Mouse (Mus musculus) limb, embryonic 14.5 days (tissue): ENCODE data around the gene Unc5b. TPM values are rescaled to one million over a fixed set of nuclear protein-coding genes. Genes with fewer than 3 reads are reported as not detected.

Experiments
- ATAC-seq: fragments of 200-750 bp; cut with Nextera tagmentation; 2 replicates; pipeline ENCODE4 v1.8.0; 2017; ENCODE audit warnings: low read depth, moderate number of reproducible peaks, moderate TSS enrichment; ENCODE audit not compliant: low FRiP score
- DNase-seq: peaks from one replicate; pipeline ENCODE4 v3.0.0-alpha.2; 2015; ENCODE audit warnings: low spot score
- H3K27ac ChIP-seq: fragments of 300-500 bp; sonication (generic); replicated peaks from 2 replicates; pipeline ENCODE4 v1.5.1; 2014; ENCODE audit warnings: low read depth, mild to moderate bottlenecking, low read length, moderate library complexity, mixed read lengths
- H3K27me3 ChIP-seq: fragments of 300-500 bp; sonication (generic); 2 replicates; pipeline ENCODE4 v1.6.1; 2014; ENCODE audit warnings: low read length, mixed read lengths; ENCODE audit not compliant: control insufficient read depth, insufficient read depth
- H3K36me3 ChIP-seq: fragments of 300-500 bp; sonication (generic); 2 replicates; pipeline ENCODE4 v1.6.1; 2014; ENCODE audit warnings: mild to moderate bottlenecking, low read length, moderate library complexity, mixed read lengths; ENCODE audit not compliant: control insufficient read depth, insufficient read depth
- H3K4me1 ChIP-seq: fragments of 300-500 bp; sonication (generic); 2 replicates; pipeline ENCODE4 v1.6.1; 2014; ENCODE audit warnings: antibody characterized with exemption, low read length, mixed read lengths; ENCODE audit not compliant: control insufficient read depth, insufficient read depth
- H3K4me2 ChIP-seq: fragments of 300-500 bp; sonication (generic); replicated peaks from 2 replicates; pipeline ENCODE4 v1.6.1; 2014; ENCODE audit warnings: low read depth, mild to moderate bottlenecking, low read length, moderate library complexity; ENCODE audit not compliant: severe bottlenecking
- H3K4me3 ChIP-seq: fragments of 300-500 bp; sonication (generic); replicated peaks from 2 replicates; pipeline ENCODE4 v1.5.1; 2014; ENCODE audit warnings: low read length
- H3K9ac ChIP-seq: fragments of 300-500 bp; sonication (generic); 2 replicates; pipeline ENCODE4 v1.6.1; 2014; ENCODE audit warnings: mild to moderate bottlenecking, low read depth, low read length, moderate library complexity; ENCODE audit not compliant: severe bottlenecking
- H3K9me3 ChIP-seq: fragments of 300-500 bp; sonication (generic); 2 replicates; pipeline ENCODE4 v1.6.1; 2016; ENCODE audit warnings: low read length; ENCODE audit not compliant: control insufficient read depth
- POLR2A ChIP-seq: fragments of 200-500 bp; IDR thresholded peaks from 2 replicates; pipeline ENCODE4 v1.8.0; 2012; ENCODE audit warnings: inconsistent platforms, mild to moderate bottlenecking, moderate library complexity, borderline replicate concordance; ENCODE audit not compliant: insufficient read depth, insufficient read length; ENCODE audit errors: extremely low read depth
- WGBS: fragments of 180-500 bp; shearing (Covaris S2); extraction: QIAGEN DNeasy Blood & Tissue Kit; methylation state at CpG from one replicate; pipeline ENCODE4 v1.1.7; 2014; 5-methylcytosine and 5-hydroxymethylcytosine counted together
- polyA plus RNA-seq, 2 experiments: library from polyadenylated mRNA; depleted of rRNA in 1 of 2; stranded (reverse) in 1 of 2; unstranded in 1 of 2; fragments of >200 nt; fragmentation: Nextera tagmentation in 1 of 2; extraction: Ambion mirVana in 1 of 2; gene quantifications; 2 replicates each; pipeline versions ENCODE4 v1.2.1 to v1.2.3; 2012 to 2014

The Unc5b gene
- polyA plus RNA-seq, 2 experiments: 6.2 to 21.8 TPM

- peak overlapping the region; percentile 39; the same call in 1 of the 2 replicates for H3K27ac ChIP-seq
- no peak overlapping the region for H3K4me3 ChIP-seq
- 3% methylated on average over 14 of the region's 15 CpGs for WGBS
- ATAC-seq: no peak
- no peak for TF ChIP-seq POLR2A
- H3K27me3 ChIP-seq: no peaks in the 10 kb centered on the region
- H3K9ac ChIP-seq: no peak overlapping the region
- H3K4me2 ChIP-seq: peak overlapping the region; percentile 33
- no peaks in the 10 kb centered on the region for H3K36me3 ChIP-seq
- no peaks in the 10 kb centered on the region for H3K9me3 ChIP-seq
- DNase-seq: no peak
- peaks cover 78% of the 10 kb centered on the region for H3K4me1 ChIP-seq
Observed at GRCm38 (mm10) chr10:60811792-60812525, 19.4 kb downstream of the Unc5b start.

GRCm38 (mm10) chr10:60808447-60808846 lies 22.9 kb downstream of the Unc5b start:
- ATAC-seq (no peak), DNase-seq (no peak)
- TF ChIP-seq POLR2A: no peak
- WGBS: 59% methylated on average over 6 of the region's 6 CpGs
- Histone ChIP-seq H3K4me3 (no peak overlapping the region), H3K36me3 (no peaks in the 10 kb centered on the region), H3K27ac (peak overlapping the region; percentile 74), H3K9me3 (no peaks in the 10 kb centered on the region), H3K4me2 (0 out of 2 replicates have a peak overlapping the region, but pooled peaks have one; percentile 39), H3K27me3 (no peaks in the 10 kb centered on the region), H3K4me1 (peaks cover 68% of the 10 kb centered on the region), H3K9ac (no peak overlapping the region)

GRCm38 (mm10) chr10:60807531-60808185 lies 23.7 kb downstream of the Unc5b start:
- TF ChIP-seq POLR2A: no peak
- H3K4me3 ChIP-seq: peak overlapping the region; percentile 7; the same call in 1 of the 2 replicates
- peaks cover 60% of the 10 kb centered on the region for H3K4me1 ChIP-seq
- no peaks in the 10 kb centered on the region for H3K9me3 ChIP-seq
- no peaks in the 10 kb centered on the region for H3K27me3 ChIP-seq
- ATAC-seq (peak; percentile 66), DNase-seq (peak; percentile 59)
- no peaks in the 10 kb centered on the region for H3K36me3 ChIP-seq
- 0 out of 2 replicates have a peak overlapping the region, but pooled peaks have one; percentile 22 for H3K9ac ChIP-seq
- H3K27ac ChIP-seq: peak overlapping the region; percentile 74
- 10% methylated on average over 22 of the region's 22 CpGs for WGBS
- H3K4me2 ChIP-seq: peak overlapping the region; percentile 39

DNA sequence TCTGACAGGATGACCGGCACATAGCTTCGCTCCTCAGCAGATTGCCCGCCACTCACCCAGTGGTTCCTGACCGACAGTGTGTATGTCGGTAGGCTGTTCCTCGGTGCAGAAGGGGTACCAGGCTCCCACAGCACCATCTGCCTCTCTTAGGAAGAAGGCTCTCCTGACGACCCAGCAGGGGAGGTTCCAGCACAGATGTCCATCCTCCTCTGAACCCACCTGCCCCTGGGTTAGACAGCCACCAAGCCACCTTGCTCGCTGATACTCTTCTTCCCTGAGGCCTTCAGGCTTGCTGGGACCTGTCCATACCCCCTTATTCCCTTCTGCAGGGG lies 25.2 kb downstream of the Unc5b start:
- Histone ChIP-seq H3K27me3 (no peaks in the 10 kb centered on the region), H3K4me3 (no peak overlapping the region), H3K9me3 (no peaks in the 10 kb centered on the region), H3K27ac (no peak overlapping the region), H3K4me2 (no peak overlapping the region), H3K36me3 (no peaks in the 10 kb centered on the region), H3K4me1 (peaks cover 55% of the 10 kb centered on the region), H3K9ac (no peak overlapping the region)
- no peak for DNase-seq
- ATAC-seq: no peak
- TF ChIP-seq POLR2A: no peak
- WGBS: 48% methylated on average over 7 of the region's 8 CpGs

GRCm38 (mm10) chr10:60805436-60806206 lies 25.8 kb downstream of the Unc5b start:
- no peak overlapping the region for H3K9ac ChIP-seq
- no peak for DNase-seq
- WGBS: 62% methylated on average over 21 of the region's 21 CpGs
- peaks cover 59% of the 10 kb centered on the region for H3K4me1 ChIP-seq
- ATAC-seq: no peak
- no peak overlapping the region for H3K4me2 ChIP-seq
- no peaks in the 10 kb centered on the region for H3K9me3 ChIP-seq
- no peak for TF ChIP-seq POLR2A
- H3K27me3 ChIP-seq: no peaks in the 10 kb centered on the region
- H3K27ac ChIP-seq: no peak overlapping the region
- no peaks in the 10 kb centered on the region for H3K36me3 ChIP-seq
- H3K4me3 ChIP-seq: no peak overlapping the region
